Mouse (Mus musculus): ENCODE data around the gene Mfsd8. TPM values are rescaled to one million over a fixed set of nuclear protein-coding genes. Genes with fewer than 3 reads are reported as not detected.

The Mfsd8 gene
- 13.9 TPM for total RNA-seq (2023)

GRCm38 (mm10) chr3:40846473-40846956 lies at the start of gene Mfsd8:
Gene Mfsd8, minus strand, starts transcription at chr3:40846886.

GRCm38 (mm10) chr3:40846957-40847017 lies 101 bp upstream of the Mfsd8 start, which contains the start of gene Abhd18:
Gene Abhd18, plus strand, starts transcription at chr3:40846970.

GRCm38 (mm10) chr3:40799530-40800372 lies 46.9 kb downstream of the Mfsd8 start, which contains the start of gene Plk4:
Gene Plk4, plus strand, starts transcription at chr3:40800019.

Other genes starting within 250 kb of the Mfsd8 start
- gene Slc25a31, start 138.0 kb downstream of the Mfsd8 start, total RNA-seq (2023), result not detected
- 38.1 TPM for gene Hspa4l, start 102.4 kb downstream of the Mfsd8 start, total RNA-seq (2023)
- 21.1 TPM for gene Plk4, start 46.9 kb downstream of the Mfsd8 start, total RNA-seq (2023)
- gene Abhd18, start 84 bp upstream of the Mfsd8 start, total RNA-seq (2023), result 15.0 TPM
- gene 1700034I23Rik, start 55.7 kb upstream of the Mfsd8 start, total RNA-seq (2023), result not detected
- gene Larp1b, start 102.9 kb upstream of the Mfsd8 start, total RNA-seq (2023), result 21.3 TPM
- 33.3 TPM for gene Pgrmc2, start 236.2 kb upstream of the Mfsd8 start, total RNA-seq (2023)

Measured in CD4-positive naive resting alpha-beta T cell, adult 57 days (primary cell).